Mouse (Mus musculus): ENCODE data around the gene Rspo3.

- TF ChIP-seq CTCF (IDR thresholded peaks at IDR 0.05; ENCODE audit: control insufficient read depth, insufficient read depth, insufficient replicate concordance, low read depth, low read length) (no peak), POLR2A (IDR thresholded peaks at IDR 0.05; ENCODE audit: control insufficient read depth, low read depth, low read length) (no peak)
Observed at GRCm38 (mm10) chr10:29513563-29513962, 22.1 kb downstream of the Rspo3 start.

All from testis, adult 2 months (tissue).